Mouse (Mus musculus) kidney, embryonic 15.5 days (tissue): ENCODE measurements at regions not wholly inside any gene's neighbourhood (a gene's known extent, or its start where the extent isn't known, plus 50 kb on each side); places are given as distances from the start of the nearest gene placed in this dataset.

ENCODE experiments used
- ATAC-seq: fragments of 200-750 bp; cut with Nextera tagmentation; replicated peaks from 2 replicates; pipeline ENCODE4 v1.8.0; 2017; ENCODE audit warnings: moderate TSS enrichment; ENCODE audit not compliant: low FRiP score
- H3K27ac ChIP-seq: fragments of 300-500 bp; sonication (generic); 2 replicates; pipeline ENCODE4 v1.5.1; 2015; ENCODE audit warnings: mild to moderate bottlenecking, inconsistent platforms
- H3K27me3 ChIP-seq: fragments of 300-500 bp; sonication (generic); 2 replicates; pipeline ENCODE4 v1.6.1; 2015; ENCODE audit warnings: inconsistent platforms
- H3K36me3 ChIP-seq: fragments of 300-500 bp; sonication (generic); 2 replicates; pipeline ENCODE4 v1.6.1; 2015; ENCODE audit warnings: inconsistent platforms
- H3K4me1 ChIP-seq: fragments of 300-500 bp; sonication (generic); 2 replicates; pipeline ENCODE4 v1.6.1; 2015; ENCODE audit warnings: inconsistent platforms
- H3K4me2 ChIP-seq: fragments of 300-500 bp; sonication (generic); 2 replicates; pipeline ENCODE4 v1.6.1; 2015; ENCODE audit warnings: moderate library complexity, mild to moderate bottlenecking, inconsistent platforms
- H3K4me3 ChIP-seq: fragments of 300-500 bp; sonication (generic); replicated peaks from 2 replicates; pipeline ENCODE4 v1.5.1; 2015; ENCODE audit warnings: mild to moderate bottlenecking, inconsistent platforms
- H3K9ac ChIP-seq: fragments of 300-500 bp; sonication (generic); 2 replicates; pipeline ENCODE4 v1.6.1; 2015; ENCODE audit warnings: mild to moderate bottlenecking, inconsistent platforms
- H3K9me3 ChIP-seq: fragments of 300-500 bp; sonication (generic); replicated peaks from 2 replicates; pipeline ENCODE4 v1.6.1; 2016; ENCODE audit warnings: inconsistent platforms
- WGBS: fragments of 180-500 bp; shearing (Covaris S2); methylation state at CpG from one replicate; pipeline ENCODE4 v1.1.7; 2015; ENCODE audit warnings: mixed read lengths; 5-methylcytosine and 5-hydroxymethylcytosine counted together

DNA sequence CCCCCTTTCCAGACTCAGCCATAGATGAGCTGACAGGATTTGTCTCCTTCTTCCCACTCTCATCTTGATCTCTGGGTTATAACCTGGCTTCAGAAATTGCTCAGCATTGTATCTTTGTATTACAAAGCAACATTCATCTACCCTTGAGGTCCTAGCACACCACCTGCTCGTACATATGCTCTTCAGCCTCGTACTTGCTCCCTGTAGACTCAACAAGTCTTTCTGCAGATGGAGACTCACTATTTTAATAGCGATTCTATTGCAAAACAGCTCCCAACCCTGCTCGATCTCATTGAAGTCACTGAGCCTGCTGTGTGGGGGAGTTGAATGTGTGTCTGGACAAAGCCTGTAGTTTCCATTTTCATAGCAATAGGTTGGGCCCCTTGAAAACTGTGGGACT is 535.2 kb upstream of the Auts2 start:
- H3K27me3 ChIP-seq: no peaks in the 10 kb centered on the region
- 61% methylated on average over 4 of the region's 4 CpGs for WGBS
- H3K9me3 ChIP-seq: no peaks in the 10 kb centered on the region
- H3K27ac ChIP-seq: no peak overlapping the region
- no peak overlapping the region for H3K4me3 ChIP-seq
- no peaks in the 10 kb centered on the region for H3K4me1 ChIP-seq
- no peaks in the 10 kb centered on the region for H3K36me3 ChIP-seq
- ATAC-seq: no peak
- H3K9ac ChIP-seq: no peak overlapping the region
- H3K4me2 ChIP-seq: no peak overlapping the region

DNA sequence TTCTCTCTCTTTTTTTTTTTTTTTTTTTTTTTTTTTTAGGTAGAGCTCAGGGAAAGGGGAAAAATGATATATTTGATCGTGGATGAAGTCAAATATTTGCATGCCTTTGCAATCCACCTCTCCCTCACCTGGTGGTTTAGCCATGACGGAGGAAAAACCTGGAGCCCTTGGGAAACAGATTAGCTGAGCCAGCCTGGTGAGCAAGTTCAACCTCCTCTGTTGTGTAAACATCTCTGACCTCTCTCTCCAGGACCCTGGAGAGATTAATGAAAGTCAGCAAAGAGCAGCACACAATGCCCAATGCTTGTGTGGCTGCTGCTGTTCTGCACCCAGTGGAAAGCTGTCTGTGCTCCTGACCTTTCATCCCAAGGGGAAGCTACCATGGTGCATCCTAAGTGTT is 530.2 kb upstream of the Auts2 start:
- no peaks in the 10 kb centered on the region for H3K9me3 ChIP-seq
- WGBS: 68% methylated on average over 2 of the region's 2 CpGs
- no peak overlapping the region for H3K4me3 ChIP-seq
- no peak for ATAC-seq
- H3K4me1 ChIP-seq: no peaks in the 10 kb centered on the region
- no peaks in the 10 kb centered on the region for H3K27me3 ChIP-seq
- no peaks in the 10 kb centered on the region for H3K36me3 ChIP-seq
- no peak overlapping the region for H3K9ac ChIP-seq
- no peak overlapping the region for H3K4me2 ChIP-seq
- H3K27ac ChIP-seq: no peak overlapping the region

DNA sequence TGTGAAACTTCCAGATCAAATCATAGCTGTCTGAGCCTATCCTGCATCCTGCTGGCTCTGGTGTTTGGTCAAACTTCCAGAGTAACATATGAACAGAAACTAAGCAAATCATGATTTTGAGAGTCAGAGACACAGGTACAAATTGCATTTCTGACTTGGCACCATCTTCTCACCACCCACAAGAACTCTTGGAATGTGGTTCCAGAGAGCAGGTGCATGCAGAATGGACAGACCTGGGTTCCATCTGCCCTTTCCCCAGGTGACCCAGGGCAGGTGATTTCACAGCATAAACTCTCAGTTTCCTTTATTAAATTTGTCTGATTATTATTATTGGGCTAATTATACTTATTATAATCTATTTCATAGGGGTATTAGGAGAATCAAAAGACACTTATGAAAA is 527.0 kb upstream of the Auts2 start:
- no peaks in the 10 kb centered on the region for H3K9me3 ChIP-seq
- H3K9ac ChIP-seq: no peak overlapping the region
- no peak overlapping the region for H3K27ac ChIP-seq
- no peaks in the 10 kb centered on the region for H3K27me3 ChIP-seq
- no peaks in the 10 kb centered on the region for H3K4me1 ChIP-seq
- no peak overlapping the region for H3K4me3 ChIP-seq
- no peak overlapping the region for H3K4me2 ChIP-seq
- ATAC-seq: no peak
- no peaks in the 10 kb centered on the region for H3K36me3 ChIP-seq

DNA sequence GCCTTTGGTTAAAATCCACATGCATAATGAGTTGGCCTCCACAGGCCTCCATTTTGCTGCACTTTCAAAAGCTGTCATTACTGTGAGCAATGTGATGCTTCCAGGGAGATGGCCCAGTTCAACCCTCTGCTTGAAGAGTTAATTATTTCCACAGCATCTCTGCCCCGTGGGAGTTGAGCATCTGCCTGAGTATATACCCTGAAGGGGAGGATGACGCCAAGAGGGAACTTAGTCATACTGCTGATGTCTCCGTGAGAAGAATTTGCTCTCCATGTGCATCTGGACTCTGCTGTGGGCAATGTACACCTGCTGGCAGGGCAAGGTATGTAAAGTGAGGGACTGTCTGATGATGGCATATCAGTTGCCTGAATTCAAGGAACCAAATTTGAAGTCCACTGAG is 519.3 kb upstream of the Auts2 start:
- H3K27ac ChIP-seq: no peak overlapping the region
- H3K4me3 ChIP-seq: no peak overlapping the region
- H3K9ac ChIP-seq: no peak overlapping the region
- H3K27me3 ChIP-seq: no peaks in the 10 kb centered on the region
- no peak for ATAC-seq
- no peaks in the 10 kb centered on the region for H3K36me3 ChIP-seq
- H3K4me1 ChIP-seq: no peaks in the 10 kb centered on the region
- WGBS: 74% methylated on average over 3 of the region's 3 CpGs
- no peak overlapping the region for H3K4me2 ChIP-seq
- no peaks in the 10 kb centered on the region for H3K9me3 ChIP-seq

DNA sequence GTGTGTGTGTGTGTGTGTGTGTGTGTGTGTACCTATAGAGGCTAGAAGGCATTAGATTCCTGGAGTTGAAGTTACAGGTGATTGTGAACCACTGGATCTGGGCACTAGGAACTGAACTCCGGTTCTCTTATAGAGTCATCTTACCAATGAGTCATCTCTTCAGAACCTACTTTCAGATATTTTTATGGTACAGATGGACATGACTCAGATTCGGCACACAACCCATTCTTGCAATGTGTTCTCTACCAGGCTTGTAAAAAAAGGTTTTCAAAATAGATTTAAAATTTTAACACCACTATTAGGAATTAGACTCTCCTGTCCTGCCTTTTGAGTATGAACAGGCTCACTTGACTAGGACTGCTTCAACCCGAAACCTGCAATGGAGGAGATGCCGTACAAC is 504.3 kb upstream of the Auts2 start:
- H3K27me3 ChIP-seq: no peaks in the 10 kb centered on the region
- H3K36me3 ChIP-seq: no peaks in the 10 kb centered on the region
- no peak overlapping the region for H3K4me2 ChIP-seq
- no peaks in the 10 kb centered on the region for H3K4me1 ChIP-seq
- H3K9ac ChIP-seq: no peak overlapping the region
- H3K4me3 ChIP-seq: no peak overlapping the region
- WGBS: 95% methylated on average over 4 of the region's 4 CpGs
- no peak overlapping the region for H3K27ac ChIP-seq
- no peaks in the 10 kb centered on the region for H3K9me3 ChIP-seq
- ATAC-seq: no peak

DNA sequence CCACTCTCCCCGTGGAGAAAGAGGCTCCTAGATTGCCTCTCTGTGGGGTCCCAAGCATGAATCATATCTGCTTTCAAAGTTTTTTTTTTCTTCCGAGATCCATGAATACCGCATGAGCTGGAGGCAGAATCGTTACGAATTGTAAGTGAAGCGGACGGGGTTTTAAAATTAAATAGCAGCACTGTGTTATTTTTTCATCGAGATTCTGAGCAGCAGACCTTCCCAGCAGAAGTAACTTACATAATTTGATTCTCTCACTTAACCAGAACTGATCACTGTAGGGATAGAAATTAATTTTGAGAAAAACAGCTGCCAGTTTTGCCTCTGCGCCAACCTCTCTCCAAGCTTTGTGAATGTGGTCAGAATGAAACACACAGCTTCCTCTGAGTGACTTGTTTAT is 502.5 kb upstream of the Auts2 start:
- Histone ChIP-seq H3K9ac (no peak overlapping the region), H3K4me3 (no peak overlapping the region), H3K27ac (no peak overlapping the region), H3K9me3 (no peaks in the 10 kb centered on the region), H3K27me3 (no peaks in the 10 kb centered on the region), H3K4me1 (no peaks in the 10 kb centered on the region), H3K4me2 (no peak overlapping the region), H3K36me3 (no peaks in the 10 kb centered on the region)
- WGBS: 74% methylated on average over 9 of the region's 9 CpGs
- ATAC-seq: no peak

DNA sequence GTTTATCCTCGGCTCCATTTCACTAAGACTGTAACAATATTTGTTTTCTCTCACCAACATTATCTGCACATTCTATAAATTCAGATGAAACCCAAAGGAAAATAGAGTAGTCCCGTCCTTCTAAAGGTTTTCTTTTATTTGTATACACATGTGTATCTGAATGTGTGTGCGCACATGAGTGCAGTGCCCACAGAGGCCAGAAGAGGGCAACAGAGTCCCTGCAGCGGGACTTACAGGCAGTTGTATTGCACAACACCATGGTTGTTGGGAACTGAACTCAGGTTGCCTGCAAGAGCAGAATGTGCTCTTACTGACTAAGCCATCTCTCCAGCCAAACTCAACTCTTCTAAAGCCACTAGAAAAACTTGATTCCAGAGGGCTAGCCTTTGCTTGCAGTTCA is 484.4 kb upstream of the Auts2 start:
- Histone ChIP-seq H3K4me1 (no peaks in the 10 kb centered on the region), H3K4me2 (no peak overlapping the region), H3K27ac (no peak overlapping the region), H3K4me3 (no peak overlapping the region), H3K9me3 (no peaks in the 10 kb centered on the region), H3K27me3 (no peaks in the 10 kb centered on the region), H3K9ac (no peak overlapping the region), H3K36me3 (no peaks in the 10 kb centered on the region)
- 91% methylated on average over 4 of the region's 4 CpGs for WGBS
- ATAC-seq: no peak

DNA sequence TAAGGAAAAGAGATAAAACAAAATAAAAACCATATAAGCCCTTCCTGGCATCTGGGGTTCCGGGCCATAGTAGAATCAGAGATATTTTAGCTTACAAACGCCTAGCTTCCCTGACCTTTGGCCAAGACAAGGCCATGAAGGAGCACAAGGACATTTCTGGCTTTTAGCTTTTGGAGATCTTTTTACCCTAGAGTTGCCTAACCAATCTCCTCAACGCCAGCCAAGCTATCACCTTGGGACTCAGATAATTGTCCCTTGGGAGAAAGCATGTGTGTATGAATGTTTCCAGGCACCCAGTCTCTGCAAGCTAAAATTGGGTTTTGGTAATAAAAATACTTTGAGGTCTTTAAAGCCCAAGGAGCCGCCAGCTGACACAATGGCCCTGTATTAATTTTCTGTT is 482.0 kb upstream of the Auts2 start:
- H3K4me1 ChIP-seq: no peaks in the 10 kb centered on the region
- no peak overlapping the region for H3K9ac ChIP-seq
- H3K4me3 ChIP-seq: no peak overlapping the region
- no peaks in the 10 kb centered on the region for H3K27me3 ChIP-seq
- no peak overlapping the region for H3K4me2 ChIP-seq
- no peaks in the 10 kb centered on the region for H3K9me3 ChIP-seq
- WGBS: 81% methylated on average over 4 of the region's 4 CpGs
- no peak for ATAC-seq
- no peaks in the 10 kb centered on the region for H3K36me3 ChIP-seq
- H3K27ac ChIP-seq: no peak overlapping the region

DNA sequence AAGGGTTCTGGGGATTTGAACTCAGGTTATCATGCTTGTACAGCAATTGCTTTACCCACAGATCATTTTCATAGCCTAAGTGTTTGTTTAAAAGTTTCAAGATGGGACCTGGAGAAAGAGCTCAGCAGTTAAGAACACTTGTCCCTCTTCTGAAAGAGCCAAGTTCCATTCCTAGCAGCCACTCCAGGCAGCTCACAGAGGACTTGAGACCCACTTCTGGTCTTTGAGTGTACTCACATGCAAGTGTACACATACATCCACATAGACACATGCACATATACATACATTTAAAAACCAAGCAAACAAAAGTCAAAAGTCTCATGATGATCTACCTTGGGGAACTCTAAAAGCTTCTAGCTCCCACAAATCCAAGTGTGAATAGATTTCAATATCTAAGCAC is 477.7 kb upstream of the Auts2 start:
- H3K27ac ChIP-seq: no peak overlapping the region
- H3K36me3 ChIP-seq: no peaks in the 10 kb centered on the region
- H3K4me3 ChIP-seq: no peak overlapping the region
- no peak overlapping the region for H3K4me2 ChIP-seq
- no peaks in the 10 kb centered on the region for H3K9me3 ChIP-seq
- no peak for ATAC-seq
- H3K9ac ChIP-seq: no peak overlapping the region
- no peaks in the 10 kb centered on the region for H3K27me3 ChIP-seq
- no peaks in the 10 kb centered on the region for H3K4me1 ChIP-seq

DNA sequence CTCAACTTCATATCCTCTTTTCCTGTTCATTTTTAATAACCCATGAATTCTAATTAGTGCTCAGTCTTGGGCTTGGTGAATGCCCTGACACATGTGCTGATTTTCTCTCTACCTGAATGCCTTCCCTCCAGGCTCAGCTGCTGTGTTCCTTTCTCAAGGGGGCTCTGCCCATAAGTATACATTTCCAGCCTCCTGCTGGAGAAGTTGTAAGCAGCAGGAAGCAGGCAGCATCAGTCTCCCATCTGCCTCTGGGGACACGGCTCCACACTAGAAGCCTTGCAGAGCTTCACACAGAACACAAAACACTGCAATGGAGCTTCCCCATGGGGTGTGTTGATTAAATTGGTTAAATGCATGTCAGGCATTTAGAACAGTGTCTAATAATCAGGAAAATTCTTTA is 477.0 kb upstream of the Auts2 start:
- H3K27ac ChIP-seq: no peak overlapping the region
- no peak overlapping the region for H3K4me2 ChIP-seq
- no peak overlapping the region for H3K4me3 ChIP-seq
- no peak overlapping the region for H3K9ac ChIP-seq
- no peak for ATAC-seq
- WGBS: 68% methylated on average over 1 of the region's 1 CpGs
- no peaks in the 10 kb centered on the region for H3K27me3 ChIP-seq
- H3K9me3 ChIP-seq: no peaks in the 10 kb centered on the region
- H3K4me1 ChIP-seq: no peaks in the 10 kb centered on the region
- no peaks in the 10 kb centered on the region for H3K36me3 ChIP-seq

DNA sequence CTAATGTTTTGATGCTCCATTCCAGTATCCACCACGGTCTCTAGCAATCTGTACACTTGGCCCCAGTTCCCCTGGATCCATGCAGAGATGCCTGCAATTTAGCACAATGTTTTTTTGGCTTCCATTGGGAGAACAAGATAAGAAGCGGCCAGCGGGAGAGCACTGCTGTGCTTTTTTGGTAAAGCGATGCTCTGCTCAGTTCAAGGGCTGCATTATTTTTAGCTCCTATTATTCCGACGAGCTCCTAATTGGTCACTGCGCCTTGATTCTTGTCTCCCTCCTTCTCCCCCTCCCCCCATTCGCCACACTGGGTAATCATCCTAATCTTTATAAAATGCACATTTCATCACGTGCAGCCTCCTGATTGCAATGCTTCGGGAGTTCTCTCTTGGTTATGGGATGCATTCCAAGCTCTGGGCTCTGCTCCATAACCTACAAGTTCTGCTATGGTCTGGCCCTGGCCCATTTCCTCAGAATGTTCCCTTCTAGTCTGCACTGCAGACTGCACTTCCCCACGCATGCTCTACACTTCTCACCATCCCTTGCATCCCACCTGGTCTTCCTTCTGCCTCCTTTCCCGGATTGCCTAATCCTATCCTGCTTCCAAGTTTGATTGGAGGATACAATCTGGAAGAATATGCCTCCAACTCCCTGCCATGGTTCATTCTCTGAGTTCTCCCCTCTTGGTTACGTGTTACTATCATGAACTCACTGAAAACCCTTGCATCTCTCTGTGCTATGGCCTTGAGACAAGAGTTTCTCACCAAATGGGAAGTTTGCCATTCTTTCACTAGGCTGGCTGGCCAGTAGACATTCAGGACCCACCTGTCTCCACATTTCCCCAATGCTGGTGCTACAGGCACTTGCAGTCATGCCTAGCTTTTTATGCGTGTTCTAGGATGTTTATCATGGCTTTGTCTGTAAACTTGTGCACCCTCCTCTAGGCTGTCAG is 467.8 kb upstream of the Auts2 start:
- 86% methylated on average over 14 of the region's 14 CpGs for WGBS
- H3K4me1 ChIP-seq: no peaks in the 10 kb centered on the region
- H3K27me3 ChIP-seq: no peaks in the 10 kb centered on the region
- H3K4me2 ChIP-seq: no peak overlapping the region
- H3K9ac ChIP-seq: no peak overlapping the region
- ATAC-seq: no peak
- H3K4me3 ChIP-seq: no peak overlapping the region
- H3K27ac ChIP-seq: no peak overlapping the region
- H3K9me3 ChIP-seq: no peaks in the 10 kb centered on the region
- H3K36me3 ChIP-seq: no peaks in the 10 kb centered on the region

DNA sequence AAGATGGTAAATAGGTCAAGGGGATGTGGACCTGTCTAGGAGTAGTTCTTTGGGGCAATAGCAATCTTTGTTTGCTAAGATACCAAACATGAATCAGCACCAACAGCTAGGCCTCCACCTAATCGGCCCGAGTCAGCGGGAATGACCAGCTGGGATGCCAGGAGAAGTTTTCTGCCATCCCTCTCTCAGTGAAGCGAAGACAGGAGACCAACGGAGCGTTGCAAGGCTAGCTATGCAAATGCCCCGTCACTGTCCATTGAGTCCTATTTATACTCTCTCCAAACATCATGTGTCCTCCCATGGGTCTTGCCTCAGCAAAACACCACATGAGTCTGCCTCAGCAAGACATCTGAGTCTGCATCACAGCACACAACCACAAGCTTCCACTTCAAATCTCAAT is 439.7 kb upstream of the Auts2 start:
- 75% methylated on average over 7 of the region's 7 CpGs for WGBS

DNA sequence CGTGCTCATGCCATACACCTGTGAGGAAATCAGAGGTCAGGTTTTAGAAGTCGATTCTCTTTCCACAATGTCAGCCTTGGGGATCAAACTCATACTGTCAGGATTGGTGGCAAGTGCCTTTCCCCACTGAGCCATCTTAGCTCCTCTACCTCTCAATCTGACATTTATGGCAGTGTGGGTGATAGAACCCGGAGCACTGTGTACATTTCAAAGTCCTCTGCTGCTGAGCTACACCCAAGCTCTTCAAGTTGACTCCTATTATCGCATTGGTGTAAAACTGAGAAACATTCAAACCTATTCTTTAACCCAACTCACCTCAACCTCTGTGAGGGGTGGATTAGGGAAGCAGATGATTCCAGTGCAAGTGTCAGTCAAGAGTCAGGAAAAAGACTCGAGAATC is 435.9 kb upstream of the Auts2 start:
- H3K36me3 ChIP-seq: no peaks in the 10 kb centered on the region
- no peaks in the 10 kb centered on the region for H3K9me3 ChIP-seq
- H3K27me3 ChIP-seq: no peaks in the 10 kb centered on the region
- no peak overlapping the region for H3K9ac ChIP-seq
- no peak overlapping the region for H3K27ac ChIP-seq
- WGBS: 77% methylated on average over 5 of the region's 5 CpGs
- no peak for ATAC-seq
- peaks cover 1% of the 10 kb centered on the region; the same call in 1 of the 2 replicates for H3K4me1 ChIP-seq
- H3K4me3 ChIP-seq: no peak overlapping the region
- H3K4me2 ChIP-seq: no peak overlapping the region

More for the DNA sequence above, 439.7 kb upstream of the Auts2 start:
- Histone ChIP-seq H3K4me1 (no peaks in the 10 kb centered on the region), H3K9ac (no peak overlapping the region), H3K4me3 (no peak overlapping the region), H3K27me3 (no peaks in the 10 kb centered on the region), H3K27ac (no peak overlapping the region), H3K4me2 (no peak overlapping the region), H3K36me3 (no peaks in the 10 kb centered on the region), H3K9me3 (no peaks in the 10 kb centered on the region)
- ATAC-seq: no peak
